Mouse (Mus musculus) liver, adult 2 months (tissue): Measurements from ENCODE around the gene Id3. TPM values are rescaled to one million over a fixed set of nuclear protein-coding genes. Genes with fewer than 3 reads are reported as not detected.
A peak's percentile ranks its signal among the peaks of the same experiment; 100 is the strongest.

Experiments used
- DNase-seq: peaks from one replicate; pipeline ENCODE4 v3.0.0-alpha.2; 2011; ENCODE audit warnings: low read depth, low spot score; ENCODE audit errors: extremely low read depth
- H3K27ac ChIP-seq: fragments of 200-500 bp; replicated peaks from 2 replicates; pipeline ENCODE4 v1.5.1; 2012; ENCODE audit warnings: low read depth, mild to moderate bottlenecking, control low read depth, inconsistent platforms, low read length; ENCODE audit not compliant: insufficient read depth
- H3K27me3 ChIP-seq: fragments of 200-500 bp; 2 replicates; pipeline ENCODE4 v1.6.1; 2012; ENCODE audit warnings: mild to moderate bottlenecking, moderate library complexity, low read length, inconsistent platforms; ENCODE audit not compliant: control insufficient read depth, insufficient read depth
- H3K36me3 ChIP-seq: fragments of 200-500 bp; 2 replicates; pipeline ENCODE4 v1.6.1; 2012; ENCODE audit warnings: low read length, inconsistent platforms; ENCODE audit not compliant: control insufficient read depth, insufficient read depth
- H3K4me1 ChIP-seq: fragments of 200-500 bp; 2 replicates; pipeline ENCODE4 v1.6.1; 2011; ENCODE audit warnings: low read length; ENCODE audit not compliant: control insufficient read depth, insufficient read depth
- H3K4me3 ChIP-seq: fragments of 200-500 bp; 2 replicates; pipeline ENCODE4 v1.5.1; 2011; ENCODE audit warnings: low read depth, mild to moderate bottlenecking, control low read depth, low read length, moderate library complexity; ENCODE audit not compliant: insufficient read depth
- H3K79me2 ChIP-seq: fragments of 200-500 bp; 2 replicates; pipeline ENCODE4 v1.6.1; 2012; ENCODE audit warnings: inconsistent platforms, mild to moderate bottlenecking, low read length, moderate library complexity; ENCODE audit not compliant: control insufficient read depth, insufficient read depth
- H3K9ac ChIP-seq: fragments of 200-500 bp; 2 replicates; pipeline ENCODE4 v1.6.1; 2012; ENCODE audit warnings: low read depth, mild to moderate bottlenecking, control low read depth, inconsistent platforms, low read length
- CTCF ChIP-seq: fragments of 200-500 bp; IDR thresholded peaks from 2 replicates; pipeline ENCODE4 v1.5.1; 2011; ENCODE audit warnings: low read depth, low read length, control low read depth
- POLR2A ChIP-seq: fragments of 200-500 bp; IDR thresholded peaks from 2 replicates; pipeline ENCODE4 v1.6.1; 2011; ENCODE audit warnings: low read length, control low read depth; ENCODE audit not compliant: insufficient read depth; ENCODE audit errors: extremely low read depth
- WGBS: fragments of 180-500 bp; shearing (Covaris S2); methylation state at CpG from one replicate; pipeline ENCODE4 v1.1.7; 2018; 5-methylcytosine and 5-hydroxymethylcytosine counted together
- polyA plus RNA-seq: library from polyadenylated mRNA; depleted of rRNA; stranded (reverse); fragments of >200 nt; gene quantifications from 2 replicates; pipeline ENCODE4 v1.2.3, GENCODE M21; 2012; rRNA removed
- total RNA-seq: library from RNA; depleted of rRNA; stranded (reverse); fragments of >200 nt; gene quantifications from 2 replicates; pipeline ENCODE4 v1.2.3, GENCODE M21; 2014; rRNA removed

Gene Id3
- total and polyA plus RNA-seq, 2 experiments, result 33.2 to 274 TPM

DNA sequence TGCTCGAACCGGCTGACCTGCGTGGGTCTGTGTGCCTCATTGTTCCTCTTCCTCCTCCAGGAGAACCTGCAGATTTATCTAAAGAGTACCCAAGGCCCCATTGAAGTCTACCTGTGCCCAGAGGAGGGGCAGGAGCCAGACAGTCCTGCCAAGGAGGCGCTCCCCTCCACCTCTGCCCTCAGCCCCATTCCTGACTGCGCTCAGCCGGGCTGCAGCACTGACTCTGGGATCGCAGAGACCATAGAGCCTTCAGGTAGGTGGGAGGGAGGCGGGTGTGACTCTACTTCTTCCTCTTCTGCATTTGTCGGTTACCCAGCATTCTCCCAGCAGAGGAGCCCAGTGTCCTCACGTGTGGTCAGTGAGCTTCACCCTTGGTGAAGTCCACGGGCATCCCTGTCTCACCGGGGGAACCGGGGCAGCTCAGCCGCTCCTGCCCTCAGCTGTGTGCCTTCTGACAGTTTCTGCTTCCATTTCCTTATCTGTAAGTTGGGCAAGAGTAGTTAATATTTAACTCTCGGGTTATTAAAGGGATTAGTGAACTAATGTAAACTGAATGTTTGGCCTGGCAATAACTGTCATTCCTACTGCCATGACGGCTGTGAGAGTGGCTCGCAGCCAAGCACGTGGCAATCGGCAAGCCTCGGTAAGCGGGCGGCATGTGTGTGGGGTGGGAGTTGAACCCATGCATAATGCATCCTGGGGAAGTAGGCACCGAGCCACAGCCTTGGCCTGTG lies 43.6 kb downstream of the Id3 start:
- peak; percentile 98 for DNase-seq
- H3K79me2 ChIP-seq, result no peaks in the 10 kb centered on the region
- H3K4me1 ChIP-seq, result peaks cover 7% of the 10 kb centered on the region
- peak overlapping the region; percentile 27; the same call in 1 of the 2 replicates for H3K4me3 ChIP-seq
- H3K27me3 ChIP-seq, result no peaks in the 10 kb centered on the region
- H3K9ac ChIP-seq, result peak overlapping the region; percentile 24
- H3K27ac ChIP-seq, result peak overlapping the region; percentile 34
- 0 out of 2 replicates have a peak, but pooled peaks have one; percentile 37 for TF ChIP-seq POLR2A
- TF ChIP-seq CTCF, result no peak
- WGBS, result 28% methylated on average over 23 of the region's 23 CpGs
- H3K36me3 ChIP-seq, result no peaks in the 10 kb centered on the region

DNA sequence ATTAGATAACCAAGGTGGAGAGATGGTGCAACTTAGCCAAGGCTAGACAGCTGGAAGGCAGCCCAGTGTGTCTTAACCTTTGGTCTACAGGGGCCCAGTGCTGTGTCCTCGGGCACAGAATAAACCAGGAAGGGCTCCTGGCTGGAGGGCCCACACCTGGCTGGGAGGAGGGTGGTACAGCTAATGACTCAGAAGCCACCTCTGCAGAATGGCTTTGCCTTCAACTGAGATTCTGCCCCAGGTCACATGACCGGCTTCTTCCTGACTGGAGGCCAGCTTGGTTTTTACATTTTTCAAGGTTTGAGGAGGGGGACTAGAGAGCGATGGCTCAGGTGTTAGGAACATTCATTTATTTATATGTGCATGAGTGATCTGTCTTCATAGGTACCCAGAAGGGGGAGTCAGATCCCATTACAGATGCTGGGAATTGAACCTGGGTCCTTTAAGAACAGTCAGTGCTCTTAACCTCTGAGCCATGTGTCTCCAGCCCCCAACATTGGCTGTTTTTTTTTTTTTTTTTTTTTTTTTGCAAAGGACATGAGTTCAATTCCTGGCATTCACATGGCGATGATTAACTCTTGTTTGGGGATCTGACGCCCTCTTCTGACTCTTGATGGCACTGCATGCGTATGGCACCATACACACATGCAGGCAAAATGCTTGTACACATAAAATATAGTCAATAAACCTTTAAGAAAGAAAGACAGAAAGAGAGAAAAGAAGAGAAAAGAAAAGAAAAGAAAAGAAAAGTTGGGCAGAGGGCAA lies 45.9 kb downstream of the Id3 start:
- no peak overlapping the region for H3K27ac ChIP-seq
- TF ChIP-seq CTCF, result peak; percentile 53; the same call in 1 of the 2 replicates
- TF ChIP-seq POLR2A, result no peak
- no peaks in the 10 kb centered on the region for H3K79me2 ChIP-seq
- no peak overlapping the region for H3K9ac ChIP-seq
- H3K4me3 ChIP-seq, result no peak overlapping the region
- no peaks in the 10 kb centered on the region for H3K27me3 ChIP-seq
- peaks cover 7% of the 10 kb centered on the region for H3K4me1 ChIP-seq
- WGBS, result 80% methylated on average over 6 of the region's 6 CpGs
- H3K36me3 ChIP-seq, result no peaks in the 10 kb centered on the region
- no peak for DNase-seq

DNA sequence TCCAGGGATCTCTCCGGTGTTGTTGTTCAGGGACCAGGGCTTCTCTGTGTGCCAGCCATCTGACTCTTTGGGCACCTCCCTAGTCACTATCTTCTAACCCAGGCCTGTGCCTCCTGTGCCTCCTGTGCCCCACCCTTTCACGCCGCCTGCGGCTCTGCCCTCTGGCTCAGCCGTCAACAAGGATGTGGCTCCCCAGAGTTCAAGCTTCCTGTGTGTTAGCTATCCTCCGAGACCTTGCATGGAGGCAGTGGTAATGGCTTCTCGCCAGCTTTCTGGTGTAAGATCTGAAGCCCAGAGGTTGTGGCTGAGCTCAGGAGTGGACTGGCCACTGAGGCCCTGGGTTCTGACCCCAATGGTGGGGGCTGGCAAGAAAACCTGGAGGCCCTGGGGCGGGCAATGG lies 46.6 kb downstream of the Id3 start:
- TF ChIP-seq CTCF (no peak), POLR2A (no peak)
- H3K4me3 ChIP-seq, result no peak overlapping the region
- no peak for DNase-seq
- H3K27ac ChIP-seq, result no peak overlapping the region
- H3K27me3 ChIP-seq, result no peaks in the 10 kb centered on the region
- peaks cover 7% of the 10 kb centered on the region for H3K4me1 ChIP-seq
- whole genome bisulfite sequencing, result 78% methylated on average over 8 of the region's 8 CpGs
- no peak overlapping the region for H3K9ac ChIP-seq
- H3K36me3 ChIP-seq, result no peaks in the 10 kb centered on the region
- no peaks in the 10 kb centered on the region for H3K79me2 ChIP-seq

DNA sequence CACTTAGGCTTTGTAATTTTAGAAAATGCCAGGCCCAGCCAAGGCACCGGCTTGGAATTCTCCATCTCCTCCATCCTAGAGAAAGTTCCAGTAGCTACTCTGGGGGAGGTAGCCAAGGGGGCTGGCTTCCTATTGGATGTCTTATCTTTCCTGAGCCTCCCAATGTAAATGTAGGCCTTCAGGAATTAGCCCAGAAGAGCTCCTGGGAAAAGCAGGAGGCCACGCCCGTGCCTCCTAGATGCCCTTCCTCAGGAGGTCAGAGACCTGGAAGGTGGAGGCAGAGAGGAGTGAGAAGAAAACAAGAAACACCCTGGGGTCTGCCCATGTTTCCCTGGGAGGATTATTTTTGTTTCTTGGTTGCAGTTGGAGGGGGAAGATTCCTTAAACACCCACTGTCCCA lies 50.3 kb downstream of the Id3 start:
- no peak for TF ChIP-seq CTCF
- TF ChIP-seq POLR2A, result no peak
- DNase-seq, result no peak
- no peak overlapping the region for H3K27ac ChIP-seq
- H3K9ac ChIP-seq, result no peak overlapping the region
- no peaks in the 10 kb centered on the region for H3K79me2 ChIP-seq
- no peaks in the 10 kb centered on the region for H3K36me3 ChIP-seq
- no peaks in the 10 kb centered on the region for H3K4me1 ChIP-seq
- no peaks in the 10 kb centered on the region for H3K27me3 ChIP-seq
- 90% methylated on average over 3 of the region's 3 CpGs for WGBS
- H3K4me3 ChIP-seq, result no peak overlapping the region

DNA sequence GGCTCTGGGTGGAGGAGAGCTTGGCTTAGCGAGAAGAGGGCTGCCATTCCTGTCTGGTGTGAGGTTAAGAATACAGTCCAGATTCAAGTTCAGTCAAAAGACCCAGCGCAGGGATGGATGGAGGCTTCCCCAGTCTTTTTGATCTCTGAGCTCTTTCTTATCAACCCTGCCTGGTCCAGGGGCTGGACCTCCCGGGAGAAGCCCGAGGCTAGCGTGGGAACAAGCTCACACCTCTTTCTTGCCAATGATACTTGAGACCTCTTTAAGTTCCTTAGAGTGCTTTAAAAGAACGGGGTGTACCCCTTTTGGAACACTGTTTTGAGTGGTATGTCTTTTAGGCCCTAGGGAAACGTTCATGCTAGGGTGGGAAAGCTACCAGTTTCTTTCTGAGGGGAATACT lies 51.7 kb downstream of the Id3 start:
- no peak overlapping the region for H3K4me3 ChIP-seq
- TF ChIP-seq POLR2A (no peak), CTCF (no peak)
- 88% methylated on average over 7 of the region's 7 CpGs for WGBS
- no peak overlapping the region for H3K27ac ChIP-seq
- no peak overlapping the region for H3K9ac ChIP-seq
- no peaks in the 10 kb centered on the region for H3K27me3 ChIP-seq
- no peaks in the 10 kb centered on the region for H3K79me2 ChIP-seq
- H3K36me3 ChIP-seq, result no peaks in the 10 kb centered on the region
- DNase-seq, result no peak
- no peaks in the 10 kb centered on the region for H3K4me1 ChIP-seq

Other genes starting within 250 kb of the Id3 start
- gene Cnr2, start 248.1 kb upstream of the Id3 start, total RNA-seq, result 3.0 and 3.9 TPM in 2 replicates
- gene Cnr2, start 248.1 kb upstream of the Id3 start, polyA plus RNA-seq, result 1.4 and 2.1 TPM in 2 replicates
- gene Fuca1, start 222.8 kb upstream of the Id3 start, total RNA-seq, result 45.7 and 46.4 TPM in 2 replicates
- gene Fuca1, start 222.8 kb upstream of the Id3 start, polyA plus RNA-seq, result 54.9 and 58.7 TPM in 2 replicates
- gene Hmgcl, start 197.0 kb upstream of the Id3 start, total RNA-seq, result 179 and 187 TPM in 2 replicates
- gene Hmgcl, start 197.0 kb upstream of the Id3 start, polyA plus RNA-seq, result 266 and 291 TPM in 2 replicates
- gene Gale, start 179.8 kb upstream of the Id3 start, total RNA-seq, result 34.2 and 38.5 TPM in 2 replicates
- 32.0 and 33.6 TPM in 2 replicates for gene Gale, start 179.8 kb upstream of the Id3 start, polyA plus RNA-seq
- 21.8 and 25.9 TPM in 2 replicates for gene Lypla2, start 170.9 kb upstream of the Id3 start, total RNA-seq
- gene Lypla2, start 170.9 kb upstream of the Id3 start, polyA plus RNA-seq, result 113 and 116 TPM in 2 replicates
- gene Pithd1, start 156.2 kb upstream of the Id3 start, total RNA-seq, result 20.3 and 21.0 TPM in 2 replicates
- gene Pithd1, start 156.2 kb upstream of the Id3 start, polyA plus RNA-seq, result 28.8 and 41.0 TPM in 2 replicates
- 16.1 and 16.7 TPM in 2 replicates for gene Eloa, start 121.7 kb upstream of the Id3 start, total RNA-seq
- gene Eloa, start 121.7 kb upstream of the Id3 start, polyA plus RNA-seq, result 7.3 and 8.1 TPM in 2 replicates
- gene Rpl11, start 90.1 kb upstream of the Id3 start, total RNA-seq, result 474 and 504 TPM in 2 replicates
- gene Rpl11, start 90.1 kb upstream of the Id3 start, polyA plus RNA-seq, result 162 and 170 TPM in 2 replicates
- gene E2f2, start 28.9 kb downstream of the Id3 start, total RNA-seq, result 0.40 and 0.46 TPM in 2 replicates
- 0.75 and 0.76 TPM in 2 replicates for gene E2f2, start 28.9 kb downstream of the Id3 start, polyA plus RNA-seq
- 3.3 and 5.6 TPM in 2 replicates for gene Asap3, start 62.9 kb downstream of the Id3 start, total RNA-seq
- 5.2 and 5.8 TPM in 2 replicates for gene Asap3, start 62.9 kb downstream of the Id3 start, polyA plus RNA-seq
- gene Tcea3, start 104.2 kb downstream of the Id3 start, total RNA-seq, result 34.8 and 39.3 TPM in 2 replicates
- 20.1 and 28.9 TPM in 2 replicates for gene Tcea3, start 104.2 kb downstream of the Id3 start, polyA plus RNA-seq
- gene Zfp46, start 141.2 kb downstream of the Id3 start, total RNA-seq, result 2.6 TPM in 2 replicates
- gene Zfp46, start 141.2 kb downstream of the Id3 start, polyA plus RNA-seq, result 2.9 and 3.1 TPM in 2 replicates
- gene Hnrnpr, start 167.4 kb downstream of the Id3 start, total RNA-seq, result 16.7 and 22.9 TPM in 2 replicates
- 5.0 and 5.7 TPM in 2 replicates for gene Hnrnpr, start 167.4 kb downstream of the Id3 start, polyA plus RNA-seq